Mouse (Mus musculus) monocyte, adult 2 months (primary cell): ENCODE results near the gene Taar2.

Experiments used
- DNase-seq, 2 experiments: peaks; one replicate each; pipeline ENCODE4 v3.0.0; 2022; ENCODE audit warnings: low spot score in 2 of 2, low read depth in 1 of 2

Gene Taar2

GRCm38 (mm10) chr10:23938312-23938711, at the start of gene Taar2:
Gene Taar2 (plus strand): TSS chr10:23938572.
- DNase-seq = no peak

- no peak for DNase-seq
These were observed 45.4 kb upstream of the Taar2 start for GRCm38 (mm10) chr10:23892987-23893386.

DNA sequence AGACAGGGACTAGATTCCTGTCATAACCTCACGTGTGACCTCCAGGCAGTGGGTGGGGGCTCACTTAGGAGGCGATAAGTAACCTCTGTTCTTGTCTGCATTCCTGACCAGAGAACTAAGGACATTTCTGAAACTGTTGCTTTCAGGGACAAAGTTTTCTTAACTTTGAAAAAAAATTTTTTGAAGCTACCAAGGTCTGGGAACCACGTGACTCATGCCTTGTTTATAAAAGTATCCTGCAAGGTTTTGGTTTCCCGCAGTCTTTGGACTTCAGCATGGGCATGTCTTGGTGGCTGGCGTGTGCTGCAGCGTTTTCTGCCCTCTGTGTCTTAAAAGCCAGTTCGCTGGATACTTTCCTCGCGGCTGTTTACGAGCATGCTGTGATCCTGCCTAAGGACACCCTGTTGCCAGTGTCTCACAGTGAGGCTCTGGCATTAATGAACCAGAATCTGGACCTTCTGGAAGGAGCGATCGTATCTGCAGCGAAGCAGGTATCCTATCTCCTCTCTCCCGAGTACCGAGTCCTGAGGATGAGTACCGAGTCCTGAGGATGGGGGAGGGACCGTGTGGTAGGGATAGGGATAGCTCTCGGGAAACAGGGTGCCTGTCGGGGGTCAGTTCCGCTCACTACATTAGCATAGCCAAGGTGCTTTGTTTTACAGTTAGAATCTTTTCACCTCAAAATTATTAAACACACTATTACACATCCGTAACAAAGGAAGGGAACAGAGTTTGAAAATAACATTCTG, 43.6 kb upstream of the Taar2 start, which contains the start of gene Vnn1:
Vnn1 (plus strand) TSS at position 88 of the 749 bp plus-strand sequence.
- DNase-seq = no peak

DNA sequence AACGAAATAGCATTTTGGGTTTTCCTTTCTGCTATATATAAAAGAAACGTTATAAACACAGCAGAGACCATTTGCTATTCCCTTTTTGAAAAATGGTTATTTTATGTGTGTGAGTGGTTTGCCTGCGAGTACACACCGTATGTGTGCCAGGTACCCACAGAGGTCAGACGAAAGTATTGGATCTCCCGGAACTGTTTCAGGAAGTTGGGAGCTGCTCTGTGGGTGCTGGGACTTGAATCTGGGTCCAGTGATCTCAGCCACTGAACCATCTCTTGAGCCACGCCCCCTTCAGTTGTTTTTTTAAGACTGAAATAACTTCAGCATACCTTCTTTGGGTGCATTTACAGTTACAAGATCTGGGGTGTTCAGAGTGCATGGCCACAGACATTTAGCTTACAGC, 43.0 kb upstream of the Taar2 start:
- DNase-seq = no peak

- DNase-seq = no peak
These were observed 37.3 kb upstream of the Taar2 start for GRCm38 (mm10) chr10:23901119-23901518.

DNA sequence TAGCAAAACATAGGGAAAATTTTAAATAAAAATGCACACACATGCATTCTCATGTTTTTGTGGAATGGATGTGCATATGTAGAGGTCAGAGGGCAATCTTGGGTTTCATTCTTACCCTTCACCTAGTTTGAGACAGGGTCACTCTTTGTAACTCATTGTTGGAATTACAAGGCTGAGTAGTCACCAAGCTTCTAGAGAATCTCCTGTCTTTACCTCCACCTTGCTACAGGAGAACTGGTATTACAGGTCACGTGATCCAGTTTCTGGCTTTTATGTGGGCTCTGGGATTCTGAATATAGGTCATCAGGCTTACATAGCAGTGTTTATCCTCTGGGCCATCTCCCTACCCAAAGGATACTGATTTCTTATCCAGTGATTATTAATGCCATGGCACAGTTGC, 32.7 kb upstream of the Taar2 start:
- DNase-seq = no peak

GRCm38 (mm10) chr10:23920056-23920455, 18.3 kb upstream of the Taar2 start, which contains the start of gene Taar1:
Gene Taar1 (plus strand): TSS chr10:23920356.
- no peak for DNase-seq

DNA sequence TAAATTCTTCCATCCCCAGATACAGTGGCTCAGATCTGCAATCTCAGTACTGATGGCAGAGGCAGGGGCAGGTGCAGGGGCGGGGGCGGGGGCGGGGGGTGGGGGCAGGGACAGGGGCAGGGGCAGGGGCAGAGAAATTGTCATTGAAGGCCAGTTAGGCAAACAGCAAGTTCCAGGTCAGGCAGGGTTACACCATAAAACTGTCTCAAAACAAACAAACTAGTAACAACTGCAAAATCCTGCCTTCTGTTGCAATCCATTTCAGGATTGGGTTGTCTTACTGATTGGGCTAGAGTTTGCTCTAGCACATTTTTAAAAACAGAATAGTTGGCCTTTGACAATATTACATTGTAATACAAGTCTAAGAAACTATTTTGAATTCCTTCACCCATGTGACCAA, 15.9 kb upstream of the Taar2 start:
- no peak for DNase-seq

DNA sequence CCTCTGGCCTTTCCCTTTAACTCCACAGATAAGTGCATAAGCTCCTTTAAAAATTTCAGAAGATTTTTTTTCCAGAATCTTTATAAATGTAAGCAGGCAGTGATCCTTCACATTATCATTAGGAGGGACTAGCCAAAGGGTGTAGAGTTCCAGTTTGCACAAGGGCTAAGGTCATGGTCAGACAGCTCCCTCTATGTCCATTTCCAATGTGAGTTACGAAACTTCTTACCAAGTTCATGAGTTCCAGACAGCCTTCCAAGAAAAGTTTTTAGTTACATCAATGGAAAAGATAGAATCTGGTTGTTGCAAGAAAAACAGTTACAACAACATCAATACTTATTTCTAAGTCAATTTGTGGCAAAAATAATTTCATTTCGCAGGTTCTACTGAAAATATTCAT, 14.4 kb upstream of the Taar2 start:
- no peak for DNase-seq

- no peak for DNase-seq
These were observed 759 bp upstream of the Taar2 start for GRCm38 (mm10) chr10:23937613-23938012.

GRCm38 (mm10) chr10:23942465-23942864, 4.1 kb downstream of the Taar2 start:
- DNase-seq = no peak

DNA sequence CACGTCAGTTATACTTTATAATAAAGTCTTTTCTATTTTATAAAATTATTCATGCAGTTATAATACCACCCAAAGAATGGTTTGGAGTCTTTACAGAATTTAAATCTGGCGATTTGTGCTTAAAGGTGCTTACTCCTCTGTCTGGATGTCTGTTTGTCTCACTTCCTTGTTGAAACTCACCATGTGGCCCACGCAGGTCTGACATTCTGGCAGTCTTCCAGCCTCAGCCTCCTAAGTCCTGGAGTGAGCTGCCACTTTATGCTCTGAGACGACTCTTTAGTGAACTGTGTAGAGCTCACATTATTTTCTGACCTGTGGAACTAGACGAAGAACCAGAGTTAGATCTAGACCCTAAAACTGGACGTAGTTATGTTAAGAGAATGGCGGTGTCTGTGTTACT, 9.7 kb downstream of the Taar2 start:
- DNase-seq = no peak

- no peak for DNase-seq
These were observed 11.2 kb downstream of the Taar2 start, which contains the start of gene Taar3 for GRCm38 (mm10) chr10:23949508-23950005. Gene Taar3 (plus strand): TSS chr10:23949558.

GRCm38 (mm10) chr10:23951714-23952113, 13.3 kb downstream of the Taar2 start:
- DNase-seq = no peak

DNA sequence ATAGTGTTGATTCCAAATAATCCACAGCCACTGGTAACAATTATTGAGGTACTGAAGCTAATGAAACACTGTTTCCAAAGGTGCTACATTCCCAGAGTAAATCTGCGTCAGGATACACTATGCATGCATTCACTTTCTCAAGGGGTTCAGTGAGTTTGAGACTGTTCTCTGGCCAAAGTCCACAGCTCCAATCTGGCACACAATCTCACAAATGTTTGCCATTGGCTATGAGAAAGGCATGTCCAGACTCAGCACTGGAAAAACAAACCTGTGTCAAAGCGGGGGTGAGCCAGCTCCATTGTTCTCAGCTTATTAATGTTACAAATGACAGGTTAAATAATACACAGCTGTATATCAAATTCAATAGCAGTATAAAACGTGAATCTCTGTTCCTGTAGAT, 20.7 kb downstream of the Taar2 start:
- DNase-seq = no peak

DNA sequence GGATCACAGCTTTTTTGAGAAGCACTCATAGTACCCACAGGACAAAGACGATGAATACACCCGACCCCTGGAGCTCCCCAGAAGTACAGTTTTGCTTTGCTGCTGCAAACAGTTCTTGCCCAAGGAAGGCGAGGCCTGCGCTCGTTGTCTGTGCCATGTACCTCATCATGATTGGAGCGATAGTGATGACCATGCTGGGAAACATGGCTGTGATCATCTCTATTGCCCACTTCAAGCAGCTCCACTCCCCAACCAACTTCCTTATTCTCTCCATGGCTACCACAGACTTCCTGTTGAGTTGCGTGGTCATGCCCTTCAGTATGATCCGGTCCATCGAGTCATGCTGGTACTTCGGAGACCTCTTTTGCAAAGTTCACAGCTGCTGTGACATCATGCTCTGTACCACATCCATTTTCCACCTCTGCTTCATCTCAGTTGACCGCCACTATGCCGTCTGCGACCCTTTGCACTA, 22.1 kb downstream of the Taar2 start, which contains the start of gene Taar4:
Taar4 (plus strand) TSS at position 51 of the 472 bp plus-strand sequence.
- no peak for DNase-seq

GRCm38 (mm10) chr10:23963444-23963843, 25.1 kb downstream of the Taar2 start:
- no peak for DNase-seq

GRCm38 (mm10) chr10:23964921-23965610, 26.7 kb downstream of the Taar2 start:
- no peak for DNase-seq

GRCm38 (mm10) chr10:23970656-23971165, 32.3 kb downstream of the Taar2 start, which contains the start of gene Taar5:
Gene Taar5 (plus strand): TSS chr10:23970706.
- no peak for DNase-seq

DNA sequence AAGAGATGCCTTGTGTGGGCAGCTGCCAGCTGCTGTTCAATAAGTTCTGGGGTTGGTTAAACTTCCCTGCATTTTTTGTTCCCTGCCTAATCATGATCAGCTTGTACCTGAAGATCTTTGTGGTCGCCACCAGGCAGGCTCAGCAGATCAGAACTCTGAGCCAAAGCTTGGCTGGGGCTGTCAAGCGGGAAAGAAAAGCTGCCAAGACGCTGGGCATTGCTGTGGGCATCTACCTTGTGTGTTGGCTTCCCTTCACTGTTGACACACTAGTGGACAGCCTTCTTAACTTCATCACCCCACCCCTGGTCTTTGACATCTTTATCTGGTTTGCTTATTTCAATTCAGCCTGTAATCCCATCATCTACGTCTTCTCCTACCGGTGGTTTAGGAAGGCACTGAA, 32.9 kb downstream of the Taar2 start:
- no peak for DNase-seq

GRCm38 (mm10) chr10:23977958-23978357, 39.6 kb downstream of the Taar2 start:
- DNase-seq = no peak
